In the genomic region with DNA sequence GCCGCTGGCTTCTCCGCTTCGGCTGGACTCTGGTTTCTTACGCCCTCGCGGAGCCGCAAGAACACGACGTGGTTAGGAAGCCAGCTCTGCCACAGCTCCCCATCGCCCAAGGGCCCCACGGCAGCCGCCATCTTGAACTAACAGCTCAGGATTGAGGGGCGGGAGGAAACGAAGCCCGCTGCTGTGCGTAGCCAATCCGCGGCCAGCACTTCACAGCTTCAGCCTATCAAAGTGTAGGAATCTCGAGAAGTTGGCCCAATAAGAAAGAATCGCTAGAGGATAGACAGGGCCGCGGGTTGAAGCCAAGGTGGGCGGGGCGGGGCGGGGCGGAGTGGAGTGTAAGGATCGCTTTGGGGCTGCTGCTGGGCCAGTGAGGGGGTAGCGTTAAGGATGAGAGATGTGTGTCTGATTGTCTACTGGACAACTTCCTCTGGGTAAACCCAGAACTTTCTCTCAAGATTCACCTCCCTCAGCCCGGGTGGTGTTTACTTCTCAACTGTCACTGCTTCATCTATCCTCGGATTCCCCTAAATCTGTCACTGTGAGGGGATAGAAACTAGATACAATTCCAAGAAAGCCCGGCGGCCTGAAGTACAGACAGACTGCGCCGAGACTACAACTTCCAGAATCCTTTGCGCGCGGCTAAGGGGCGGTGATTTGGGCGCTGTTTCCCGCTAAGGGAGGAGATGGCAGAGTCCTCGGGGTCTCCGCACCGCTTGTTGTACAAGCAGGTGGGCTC, we compare ENCODE assay signal across 8 mouse cellular contexts. TPM values are rescaled to one million over a fixed set of nuclear protein-coding genes. Genes with fewer than 3 reads are reported as not detected.
DNase-seq lines count a peak whose midpoint lies in the region; ATAC-seq lines count a peak whose summit lies in the region.

A gene (minus strand): TSS at position 153 of the 739 bp plus-strand sequence.
A gene (plus strand): TSS at position 393 of the 739 bp plus-strand sequence.

- ATAC-seq in megakaryocyte progenitor cell, adult 5-6 weeks (replicated peaks; ENCODE audit: poor library complexity), result peak; percentile 74

- peak; percentile 97 for DNase-seq in adipocyte (ENCODE audit: low spot score)
- peak; percentile 97 for DNase-seq in embryo, embryonic 10 days (ENCODE audit: low spot score)
- peak; percentile 85 for DNase-seq in gastrocnemius, postnatal 10 days
- peak; percentile 97 for DNase-seq in induced T-regulatory cell, adult 2 months (ENCODE audit: low read depth)
- DNase-seq in left cerebral cortex, adult 9 months (ENCODE audit: low spot score in 2 of 2), result peak; percentile 91 to 96
- peak; percentile 91 for DNase-seq in right cerebral cortex, postnatal 14 days
- DNase-seq in urinary bladder, postnatal 36 days (ENCODE audit: low spot score in 2 of 2), result peak; percentile 88 to 93

RNA-seq across cellular contexts. Expression of the first gene that starts in this region (rescaled TPM):
- 10 to 100 TPM; 50.1 to 52.0 TPM for total RNA-seq in gastrocnemius, postnatal 10 days (2021)
- 138 and 143 TPM in 2 replicates for total RNA-seq in megakaryocyte progenitor cell, adult 5-6 weeks (2015)
- total RNA-seq in megakaryocyte progenitor cell, adult 5-6 weeks (2017), result 135 and 164 TPM in 2 replicates

RNA-seq across cellular contexts. Expression of the second gene that starts in this region (rescaled TPM):
- 10 to 100 TPM; 14.0 to 15.3 TPM for total RNA-seq in gastrocnemius, postnatal 10 days (2021)
- total RNA-seq in megakaryocyte progenitor cell, adult 5-6 weeks (2015), result 41.2 and 68.1 TPM in 2 replicates
- 25.3 and 48.4 TPM in 2 replicates for total RNA-seq in megakaryocyte progenitor cell, adult 5-6 weeks (2017)

Comparison
In these comparisons a context has a peak if more than half of its experiments do, and no peak if none do; other contexts are left out.
1. Peak in every context shown above with its lines: DNase-seq and ATAC-seq.